Mouse (Mus musculus) left cerebral cortex, postnatal 36 days (tissue): ENCODE measurements around the gene Ptpra. TPM values are rescaled to one million over a fixed set of nuclear protein-coding genes. Genes with fewer than 3 reads are reported as not detected.

Experiments
- DNase-seq, 2 experiments: peaks; one replicate each; pipeline ENCODE4 v3.0.0; 2021 to 2022; ENCODE audit warnings: low spot score in 2 of 2, mixed read lengths in 1 of 2
- intact Hi-C: fragments of 180-260 bp; cut with DNase I; formaldehyde crosslinking; loops from one replicate; pipeline ENCODE4 v1.15.1; 2025
- microRNA-seq: library from miRNA; unstranded; fragments of <30 nt; microRNA quantifications from one replicate; pipeline ENCODE4 v1.2.0, GENCODE M21; 2022
- total RNA-seq, 2 experiments: library from RNA; stranded (reverse); gene quantifications; 2 replicates each; pipeline ENCODE4 v1.2.3; 2021

The Ptpra gene
- total RNA-seq, 2 experiments from 2014 or later, result 239 to 240 TPM

GRCm38 (mm10) chr2:130578148-130578547, 128.1 kb downstream of the Ptpra start:
- DNase-seq, result peak; percentile 55 to 66
- intact Hi-C loops, result no loop called here

- no peak for DNase-seq
- intact Hi-C loops, result no loop called here
Observed at GRCm38 (mm10) chr2:130579791-130580190, 129.7 kb downstream of the Ptpra start.

GRCm38 (mm10) chr2:130581201-130581600, 131.1 kb downstream of the Ptpra start:
- DNase-seq, result no peak
- intact Hi-C loops, result no loop called here

GRCm38 (mm10) chr2:130582552-130582951, 132.5 kb downstream of the Ptpra start, which contains the start of gene Avp:
TSS of gene Avp (minus strand) at chr2:130582554.
- DNase-seq, result no peak
- intact Hi-C loops, result no loop called here

- DNase-seq, result no peak
- intact Hi-C loops, result no loop called here
Observed at GRCm38 (mm10) chr2:130583902-130584560, 134.0 kb downstream of the Ptpra start.

- peak; percentile 63 to 69 for DNase-seq
- intact Hi-C loops, result no loop called here
Observed at GRCm38 (mm10) chr2:130586016-130586415, 135.9 kb downstream of the Ptpra start.

GRCm38 (mm10) chr2:130588373-130588772, 138.3 kb downstream of the Ptpra start:
- DNase-seq, result no peak
- intact Hi-C loops, result no loop called here

GRCm38 (mm10) chr2:130589157-130589556, 139.1 kb downstream of the Ptpra start:
- intact Hi-C loops, result no loop called here

GRCm38 (mm10) chr2:130589761-130590160, 139.7 kb downstream of the Ptpra start:
- intact Hi-C loops, result no loop called here

More at GRCm38 (mm10) chr2:130589157-130589556, 139.1 kb downstream of the Ptpra start:
- no peak for DNase-seq

GRCm38 (mm10) chr2:130591016-130591415, 140.9 kb downstream of the Ptpra start:
- DNase-seq, result no peak
- intact Hi-C loops, result no loop called here

More at GRCm38 (mm10) chr2:130589761-130590160, 139.7 kb downstream of the Ptpra start:
- DNase-seq, result no peak

- no peak for DNase-seq
- intact Hi-C loops, result no loop called here
Observed at GRCm38 (mm10) chr2:130595596-130595995, 145.5 kb downstream of the Ptpra start.

GRCm38 (mm10) chr2:130597601-130598010, 147.5 kb downstream of the Ptpra start:
- peak in 1 of 2 experiments; percentile 29 for DNase-seq
- intact Hi-C loops, result no loop called here

- intact Hi-C loops, result no loop called here
- DNase-seq, result no peak
Observed at GRCm38 (mm10) chr2:130598399-130598798, 148.3 kb downstream of the Ptpra start.

GRCm38 (mm10) chr2:130602195-130602594, 152.1 kb downstream of the Ptpra start:
- intact Hi-C loops, result no loop called here
- no peak for DNase-seq

Small RNA genes lying within 50 kb of the gene (microRNA-seq; reads per million reads assigned to microRNA genes)
- gene Gm23876, result not detected

Other genes with a start within 250 kb of the Ptpra start
- 100 to 1,000 TPM; 120 to 126 TPM for gene Nop56, start 175.8 kb upstream of the Ptpra start, total RNA-seq
- 100 to 1,000 TPM; 278 to 289 TPM for gene Idh3b, start 165.7 kb upstream of the Ptpra start, total RNA-seq
- gene Ebf4, start 155.1 kb upstream of the Ptpra start, total RNA-seq, result 10 to 100 TPM in 1 of 2 experiments, 1 to 10 TPM in 1; 8.3 to 10.5 TPM
- gene Cpxm1, start 52.7 kb upstream of the Ptpra start, total RNA-seq, result 1 to 10 TPM; 6.1 to 6.2 TPM
- not detected for gene Gm28372, start 45.0 kb upstream of the Ptpra start, total RNA-seq
- not detected for gene 1700020A23Rik, start 45.0 kb upstream of the Ptpra start, total RNA-seq
- not detected for gene Tmem239, start 43.8 kb upstream of the Ptpra start, total RNA-seq
- 10 to 100 TPM; 78.0 to 78.3 TPM for gene Vps16, start 25.9 kb upstream of the Ptpra start, total RNA-seq
- 10 to 100 TPM; 26.0 to 28.8 TPM for gene Pced1a, start 25.6 kb upstream of the Ptpra start, total RNA-seq
- 10 to 100 TPM; 72.2 to 82.6 TPM for gene Mrps26, start 113.5 kb downstream of the Ptpra start, total RNA-seq
- 1 to 10 TPM in 1 of 2 experiments, not detected in 1; 1.7 TPM for gene Oxt, start 125.9 kb downstream of the Ptpra start, total RNA-seq
- gene Avp, start 132.3 kb downstream of the Ptpra start, total RNA-seq, result 10 to 100 TPM in 1 of 2 experiments, 1 to 10 TPM in 1; 2.9 to 17.5 TPM
- gene Fastkd5, start 179.7 kb downstream of the Ptpra start, total RNA-seq, result 1 to 10 TPM; 7.7 to 8.9 TPM
- 10 to 100 TPM in 1 of 2 experiments, 1 to 10 TPM in 1; 9.7 to 11.3 TPM for gene Ubox5, start 179.8 kb downstream of the Ptpra start, total RNA-seq
- gene Lzts3, start 192.5 kb downstream of the Ptpra start, total RNA-seq, result 100 to 1,000 TPM; 183 to 206 TPM
- gene Ddrgk1, start 214.4 kb downstream of the Ptpra start, total RNA-seq, result 100 to 1,000 TPM in 1 of 2 experiments, 10 to 100 TPM in 1; 97.9 to 102 TPM
- 10 to 100 TPM; 39.5 to 42.1 TPM for gene Itpa, start 217.3 kb downstream of the Ptpra start, total RNA-seq
- 1 to 10 TPM; 1.4 to 2.3 TPM for gene Slc4a11, start 247.2 kb downstream of the Ptpra start, total RNA-seq